Mouse (Mus musculus) liver, embryonic 16.5 days (tissue): ENCODE results near the gene Slc26a1. TPM values are rescaled to one million over a fixed set of nuclear protein-coding genes. Genes with fewer than 3 reads are reported as not detected.
"Not testable (repeated sequence)": the region's sequence is repeated elsewhere in the genome, so short reads cannot be mapped to it uniquely, and the experiment has no call there.

Experiments used
- ATAC-seq: fragments of 200-750 bp; cut with Nextera tagmentation; 2 replicates; pipeline ENCODE4 v1.8.0; 2017; ENCODE audit warnings: low read depth, mild to moderate bottlenecking, moderate number of reproducible peaks, moderate library complexity
- H3K27ac ChIP-seq: fragments of 300-500 bp; sonication (generic); 2 replicates; pipeline ENCODE4 v1.5.1; 2014; ENCODE audit warnings: mild to moderate bottlenecking, low read length
- H3K27me3 ChIP-seq: fragments of 300-500 bp; sonication (generic); 2 replicates; pipeline ENCODE4 v1.6.1; 2014; ENCODE audit warnings: low read depth, low read length, mixed read lengths; ENCODE audit not compliant: control insufficient read depth, insufficient read depth
- H3K36me3 ChIP-seq: fragments of 300-500 bp; sonication (generic); 2 replicates; pipeline ENCODE4 v1.6.1; 2014; ENCODE audit warnings: mild to moderate bottlenecking; ENCODE audit not compliant: control insufficient read depth, insufficient read depth
- H3K4me1 ChIP-seq: fragments of 300-500 bp; sonication (generic); 2 replicates; pipeline ENCODE4 v1.6.1; 2014; ENCODE audit warnings: low read depth, low read length, mixed read lengths; ENCODE audit not compliant: control insufficient read depth
- H3K4me2 ChIP-seq: fragments of 300-500 bp; sonication (generic); 2 replicates; pipeline ENCODE4 v1.6.1; 2014; ENCODE audit warnings: low read depth, low read length, mixed read lengths
- H3K4me3 ChIP-seq: fragments of 300-500 bp; sonication (generic); 2 replicates; pipeline ENCODE4 v1.5.1; 2014; ENCODE audit warnings: low read depth, mild to moderate bottlenecking, low read length
- H3K9ac ChIP-seq: fragments of 300-500 bp; sonication (generic); 2 replicates; pipeline ENCODE4 v1.6.1; 2014; ENCODE audit warnings: low read depth, low read length
- H3K9me3 ChIP-seq: fragments of 300-500 bp; sonication (generic); replicated peaks from 2 replicates; pipeline ENCODE4 v1.6.1; 2016; ENCODE audit warnings: low read length; ENCODE audit not compliant: control insufficient read depth
- WGBS: fragments of 180-500 bp; shearing (Covaris S2); extraction: QIAGEN DNeasy Blood & Tissue Kit; methylation state at CpG from one replicate; pipeline ENCODE4 v1.1.7; 2014; ENCODE audit not compliant: insufficient replicate concordance; 5-methylcytosine and 5-hydroxymethylcytosine counted together
- polyA plus RNA-seq: library from polyadenylated mRNA; unstranded; fragments of >200 nt; fragmentation: Nextera tagmentation; extraction: Ambion mirVana; gene quantifications from 2 replicates; pipeline ENCODE4 v1.2.1, GENCODE M21; 2015

Slc26a1 gene
- polyA plus RNA-seq, 1 experiment from 2014 or later = 23.7 TPM

DNA sequence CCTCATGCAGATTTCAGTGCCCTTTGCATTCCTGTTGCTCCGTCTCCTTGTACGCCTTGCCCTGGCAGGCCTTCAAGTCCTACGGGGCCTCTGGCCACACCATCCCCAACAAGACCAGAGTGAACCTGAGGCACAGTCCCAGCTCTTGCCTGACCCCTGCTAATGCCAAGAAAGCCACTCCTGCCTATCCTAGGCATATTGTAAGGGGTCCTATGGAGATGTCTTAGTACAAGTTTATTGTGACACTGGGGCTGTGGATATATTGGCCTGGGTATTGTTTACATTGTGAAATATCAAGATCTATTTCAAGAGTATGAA lies 29.1 kb downstream of the Slc26a1 start:
- 75% methylated on average over 3 of the region's 3 CpGs for WGBS
- H3K9me3 ChIP-seq = no peaks in the 10 kb centered on the region
- ATAC-seq = no peak
- no peak overlapping the region for H3K9ac ChIP-seq
- H3K27me3 ChIP-seq = no peaks in the 10 kb centered on the region
- H3K4me2 ChIP-seq = no peak overlapping the region
- H3K27ac ChIP-seq = no peak overlapping the region
- no peak overlapping the region for H3K4me3 ChIP-seq
- H3K4me1 ChIP-seq = no peaks in the 10 kb centered on the region; the same call in 1 of the 2 replicates
- H3K36me3 ChIP-seq = peaks cover 4% of the 10 kb centered on the region; the same call in 1 of the 2 replicates

- WGBS = 86% methylated on average over 9 of the region's 9 CpGs
- H3K9me3 ChIP-seq = no peaks in the 10 kb centered on the region
- H3K4me1 ChIP-seq = no peaks in the 10 kb centered on the region; the same call in 1 of the 2 replicates
- no peak overlapping the region for H3K9ac ChIP-seq
- no peak for ATAC-seq
- no peaks in the 10 kb centered on the region for H3K27me3 ChIP-seq
- no peak overlapping the region for H3K4me3 ChIP-seq
- no peak overlapping the region for H3K4me2 ChIP-seq
- no peak overlapping the region for H3K27ac ChIP-seq
- peaks cover 4% of the 10 kb centered on the region; the same call in 1 of the 2 replicates for H3K36me3 ChIP-seq
These were observed 29.6 kb downstream of the Slc26a1 start for GRCm38 (mm10) chr5:108645651-108646342.

DNA sequence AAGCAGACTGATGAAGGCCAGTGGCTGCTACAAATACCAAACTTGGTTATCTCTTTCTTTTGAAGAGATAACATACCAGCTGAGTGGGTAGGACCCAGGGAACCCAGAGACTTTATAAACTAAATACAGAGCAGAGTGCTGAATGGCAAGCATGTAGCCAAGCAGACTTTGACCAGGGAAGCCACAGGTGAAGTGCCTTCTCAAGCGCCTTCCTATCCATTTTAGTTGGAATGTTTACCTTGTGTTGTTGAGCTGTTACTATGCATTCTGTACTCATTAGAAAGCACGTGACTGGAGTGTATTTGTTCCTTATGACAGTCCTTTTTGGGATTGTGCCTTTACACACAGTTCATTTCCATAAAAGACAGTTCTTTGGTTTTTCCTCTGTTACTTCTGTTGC lies 31.7 kb downstream of the Slc26a1 start:
- 55% methylated on average over 2 of the region's 2 CpGs for WGBS
- 0 out of 2 replicates have a peak, but pooled peaks cover 4% of the 10 kb centered on the region for H3K36me3 ChIP-seq

GRCm38 (mm10) chr5:108636172-108636571 lies 39.2 kb downstream of the Slc26a1 start:
- H3K36me3 ChIP-seq = no peaks in the 10 kb centered on the region
- no peak overlapping the region for H3K4me3 ChIP-seq
- WGBS = 34% methylated on average over 4 of the region's 4 CpGs
- no peaks in the 10 kb centered on the region for H3K4me1 ChIP-seq
- no peak overlapping the region for H3K27ac ChIP-seq
- no peaks in the 10 kb centered on the region for H3K27me3 ChIP-seq
- H3K4me2 ChIP-seq = no peak overlapping the region
- no peak overlapping the region for H3K9ac ChIP-seq
- ATAC-seq = no peak
- H3K9me3 ChIP-seq = no peaks in the 10 kb centered on the region

More for the DNA sequence above, 31.7 kb downstream of the Slc26a1 start:
- no peak overlapping the region for H3K4me2 ChIP-seq
- ATAC-seq = peak; percentile 52; the same call in 1 of the 2 replicates
- no peaks in the 10 kb centered on the region for H3K27me3 ChIP-seq
- no peaks in the 10 kb centered on the region for H3K9me3 ChIP-seq
- H3K9ac ChIP-seq = no peak overlapping the region
- H3K4me3 ChIP-seq = no peak overlapping the region
- no peak overlapping the region for H3K27ac ChIP-seq
- H3K4me1 ChIP-seq = no peaks in the 10 kb centered on the region; the same call in 1 of the 2 replicates

- not testable (repeated sequence) for H3K36me3 ChIP-seq, H3K27ac ChIP-seq, H3K4me3 ChIP-seq, H3K9me3 ChIP-seq, H3K9ac ChIP-seq, H3K4me1 ChIP-seq, ATAC-seq, H3K27me3 ChIP-seq, H3K4me2 ChIP-seq
- 73% methylated on average over 2 of the region's 3 CpGs for WGBS
These were observed 41.3 kb downstream of the Slc26a1 start for GRCm38 (mm10) chr5:108634088-108634487.

DNA sequence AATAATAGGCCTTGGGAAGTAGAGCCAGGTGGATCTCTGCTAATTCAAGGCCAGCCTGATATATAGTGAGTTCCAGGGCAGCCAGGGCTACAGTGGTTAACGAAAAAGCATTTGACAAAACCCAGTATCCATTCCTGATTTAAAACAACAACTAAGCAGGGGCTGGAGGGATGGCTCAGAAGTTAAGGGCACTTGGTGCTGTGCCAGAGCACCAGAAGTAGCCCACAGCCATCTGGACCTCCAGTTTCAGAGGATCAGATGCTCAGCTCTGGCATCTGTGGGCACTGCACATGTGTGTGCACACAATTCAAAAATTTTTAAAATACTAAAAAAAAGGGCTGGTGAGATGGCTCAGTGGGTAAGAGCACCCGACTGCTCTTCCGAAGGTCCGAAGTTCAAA lies 41.7 kb downstream of the Slc26a1 start:
- WGBS = 79% methylated on average over 4 of the region's 4 CpGs
- H3K9ac ChIP-seq = no peak overlapping the region
- H3K4me2 ChIP-seq = no peak overlapping the region
- H3K4me3 ChIP-seq = no peak overlapping the region
- H3K4me1 ChIP-seq = peaks cover 10% of the 10 kb centered on the region
- H3K27ac ChIP-seq = no peak overlapping the region
- H3K36me3 ChIP-seq = no peaks in the 10 kb centered on the region
- H3K27me3 ChIP-seq = no peaks in the 10 kb centered on the region
- no peaks in the 10 kb centered on the region for H3K9me3 ChIP-seq
- no peak for ATAC-seq

GRCm38 (mm10) chr5:108629634-108630483 lies 45.5 kb downstream of the Slc26a1 start, which contains the start of the genes Gak and Tmem175:
Gak (minus strand) TSS chr5:108629755.
Tmem175 (plus strand) TSS chr5:108629770.
- no peaks in the 10 kb centered on the region for H3K27me3 ChIP-seq
- peak within 1 kb of the TSS; percentile 95 for H3K9ac ChIP-seq
- H3K4me2 ChIP-seq = peak within 1 kb of the TSS; percentile 95
- H3K27ac ChIP-seq = peak within 1 kb of the TSS; percentile 90
- peaks cover 34% of the 10 kb centered on the region for H3K4me1 ChIP-seq
- ATAC-seq = peak; percentile 96
- H3K9me3 ChIP-seq = no peaks in the 10 kb centered on the region
- H3K36me3 ChIP-seq = no peaks in the 10 kb centered on the region
- under 1% methylated on average over 58 of the region's 58 CpGs for WGBS
- peak within 1 kb of the TSS; percentile 98 for H3K4me3 ChIP-seq

GRCm38 (mm10) chr5:108628891-108629633 lies 46.3 kb downstream of the Slc26a1 start:
- peak overlapping the region; percentile 90 for H3K27ac ChIP-seq
- H3K9ac ChIP-seq = peak overlapping the region; percentile 95
- H3K4me3 ChIP-seq = peak overlapping the region; percentile 98
- under 1% methylated on average over 32 of the region's 32 CpGs for WGBS
- ATAC-seq = peak; percentile 78
- H3K27me3 ChIP-seq = no peaks in the 10 kb centered on the region
- peaks cover 7% of the 10 kb centered on the region; the same call in 1 of the 2 replicates for H3K36me3 ChIP-seq
- peaks cover 34% of the 10 kb centered on the region for H3K4me1 ChIP-seq
- no peaks in the 10 kb centered on the region for H3K9me3 ChIP-seq
- H3K4me2 ChIP-seq = peak overlapping the region; percentile 95
